Comparison of ENCODE assay signal across 12 mouse cellular contexts in the genomic region with DNA sequence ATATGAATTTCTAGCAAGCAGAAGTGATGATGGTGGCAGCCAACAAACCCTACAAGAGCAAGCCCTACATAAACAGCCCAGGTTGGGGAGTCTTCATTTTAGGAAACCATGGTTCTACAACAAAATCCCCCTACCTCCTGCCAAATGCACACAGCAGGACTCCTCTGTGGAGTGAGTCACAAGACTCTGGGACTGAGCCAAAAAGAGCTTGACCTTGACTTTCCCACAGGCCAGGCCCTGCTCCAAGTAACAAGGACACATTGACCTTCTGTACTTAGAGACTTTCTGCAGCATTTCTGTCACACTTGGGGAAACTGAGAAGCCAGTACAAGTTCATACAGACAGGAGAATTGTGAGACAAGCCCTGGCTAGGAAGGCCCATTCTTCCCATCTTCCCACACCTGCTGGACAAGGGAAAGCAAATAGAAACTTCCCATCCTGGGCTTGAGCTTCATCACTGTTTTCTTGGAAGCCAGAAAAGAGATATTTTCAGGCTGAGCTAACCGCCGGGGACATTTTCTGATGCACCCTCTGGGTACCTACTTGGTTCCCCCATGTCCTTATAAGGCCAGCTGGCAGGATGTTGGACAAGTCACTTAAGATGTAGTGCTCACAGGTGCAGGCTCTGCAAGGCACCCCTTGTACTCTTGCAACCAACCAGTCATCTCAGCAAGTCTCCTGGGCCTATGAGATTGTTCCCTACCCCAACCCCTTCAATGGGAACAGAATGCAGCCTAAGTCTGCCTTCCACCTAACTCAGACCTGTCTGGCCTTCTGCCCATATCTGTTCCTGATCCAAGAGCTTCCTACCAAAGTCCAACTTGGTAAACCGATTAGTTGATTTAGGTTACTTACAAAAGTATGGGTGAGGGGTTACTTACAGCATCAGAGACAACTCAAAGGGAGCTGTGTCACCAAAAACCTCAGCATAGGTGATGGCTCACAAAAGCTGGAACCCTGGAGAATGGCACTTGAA. TPM values are rescaled to one million over a fixed set of nuclear protein-coding genes. Genes with fewer than 3 reads are reported as not detected.
DNase-seq lines count a peak whose midpoint lies in the region; ATAC-seq and TF ChIP-seq lines count a peak whose summit lies in the region.
"Had no signal": no experiment of that assay in that cellular context is flagged by ENCODE, and none has a peak within 500 bp of the region (broad histone marks: within the 10 kb centered on the region; RNA-seq: fewer than 3 reads in every experiment).

No protein-coding gene starts in this region.

- H3ac ChIP-seq in C2C12 (ENCODE audit: control insufficient read depth, insufficient read length, low read depth): no peak overlapping the region

- H3K4me3 ChIP-seq in kidney, embryonic 15.5 days (replicated peaks): no peak overlapping the region
- no peak overlapping the region for H3K4me3 ChIP-seq in C2C12 (ENCODE audit: insufficient read depth, poor library complexity, severe bottlenecking)

- H3K4me1 ChIP-seq in kidney, embryonic 15.5 days: peaks cover 24% of the 10 kb centered on the region

- peaks cover 18% of the 10 kb centered on the region for H3K79me3 ChIP-seq in C2C12 (ENCODE audit: low read depth)

- no peaks in the 10 kb centered on the region for H3K36me3 ChIP-seq in kidney, embryonic 15.5 days
- H3K36me3 ChIP-seq in C2C12 (ENCODE audit: control insufficient read depth, insufficient read depth): no peaks in the 10 kb centered on the region

- intact Hi-C loops in heart, postnatal 36 days (cut with DNase I): no loop called here

- 94% methylated on average over 3 of the region's 3 CpGs for WGBS in kidney, embryonic 15.5 days

- DNase-seq in kidney, adult 18-20 months: peak; percentile 80
- DNase-seq in adrenal gland, postnatal 25 days: peak; percentile 83
- peak; percentile 59 to 74 for DNase-seq in heart, postnatal 36 days
- no peak for DNase-seq in frontal cortex, postnatal 10 days (ENCODE audit: low spot score in 2 of 2)
- no peak for DNase-seq in urinary bladder, postnatal 25 days (ENCODE audit: low spot score)
- DNase-seq: gastrocnemius, postnatal 14 days; liver, postnatal 0 days; right cerebral cortex, postnatal 4 days; thymus, postnatal 25 days had no signal

- no peak overlapping the region for H3K27ac ChIP-seq in kidney, embryonic 15.5 days

- H3K9me3 ChIP-seq in kidney, embryonic 15.5 days (replicated peaks): no peaks in the 10 kb centered on the region

- ATAC-seq in kidney, embryonic 15.5 days (replicated peaks; ENCODE audit: low FRiP score): no peak
- no peak for ATAC-seq in megakaryocyte, adult 5-6 weeks (ENCODE audit: poor library complexity, severe bottlenecking)
- ATAC-seq: liver, postnatal 0 days had no signal

- no peak for TF ChIP-seq CTCF in C2C12 (IDR thresholded peaks at IDR 0.05; ENCODE audit: control insufficient read depth, insufficient read depth, insufficient read length)

- H3K27me3 ChIP-seq in kidney, embryonic 15.5 days: no peaks in the 10 kb centered on the region
- H3K27me3 ChIP-seq in C2C12 (ENCODE audit: control insufficient read depth, insufficient read depth, insufficient read length): no peaks in the 10 kb centered on the region

- H3K9ac ChIP-seq in kidney, embryonic 15.5 days: no peak overlapping the region
- H3K9ac ChIP-seq: liver, postnatal 0 days had no signal

- H3K79me2 ChIP-seq in C2C12 (ENCODE audit: control insufficient read depth, insufficient read depth): peaks cover 24% of the 10 kb centered on the region

- H3K4me2 ChIP-seq in kidney, embryonic 15.5 days: no peak overlapping the region

TF ChIP-seq in C2C12, 6 proteins besides CTCF, POLR2A, EP300 and RAD21:
- TF ChIP-seq USF1 (IDR thresholded peaks at IDR 0.05; ENCODE audit: low read depth) (no peak), MYOD1 (IDR thresholded peaks at IDR 0.05; ENCODE audit: control insufficient read depth, insufficient read length, low read depth) (peak; percentile 29), MAX (IDR thresholded peaks at IDR 0.05) (no peak)

RNA-seq across cellular contexts. Expression of a gene that starts 2.4 kb away (rescaled TPM):
- polyA plus RNA-seq in kidney, embryonic 15.5 days (2015; fragmentation: Nextera tagmentation; extraction: Ambion mirVana): 519 and 576 TPM in 2 replicates
- 380 TPM for polyA plus RNA-seq in C2C12 (2012; fragmentation: generic; extraction: Trizol)
- total RNA-seq in adrenal gland, postnatal 25 days (2021): 757 and 789 TPM in 2 replicates
- 100 to 1,000 TPM; 398 to 441 TPM for total RNA-seq in heart, postnatal 36 days (2021)
- total RNA-seq in megakaryocyte, adult 5-6 weeks (2015): 17.2 and 20.3 TPM in 2 replicates
- total RNA-seq in megakaryocyte, adult 5-6 weeks (2017): 22.5 and 25.3 TPM in 2 replicates

RNA-seq across cellular contexts. Expression of a gene that starts 18.9 kb away (rescaled TPM):
- 91.8 and 105 TPM in 2 replicates for polyA plus RNA-seq in kidney, embryonic 15.5 days (2015; fragmentation: Nextera tagmentation; extraction: Ambion mirVana)
- 86.7 TPM for polyA plus RNA-seq in C2C12 (2012; fragmentation: generic; extraction: Trizol)
- total RNA-seq in adrenal gland, postnatal 25 days (2021): 32.2 and 32.7 TPM in 2 replicates
- total RNA-seq in heart, postnatal 36 days (2021): 10 to 100 TPM; 15.3 TPM
- 14.0 and 19.2 TPM in 2 replicates for total RNA-seq in megakaryocyte, adult 5-6 weeks (2015)
- total RNA-seq in megakaryocyte, adult 5-6 weeks (2017): 17.7 and 20.5 TPM in 2 replicates

RNA-seq across cellular contexts. Expression of a gene that starts 44.3 kb away (rescaled TPM):
- 7.1 and 8.2 TPM in 2 replicates for polyA plus RNA-seq in kidney, embryonic 15.5 days (2015; fragmentation: Nextera tagmentation; extraction: Ambion mirVana)
- polyA plus RNA-seq in C2C12 (2012; fragmentation: generic; extraction: Trizol): 2.7 TPM
- 0.24 TPM in 1 of 2 replicates, not detected in the other for total RNA-seq in adrenal gland, postnatal 25 days (2021)
- not detected for total RNA-seq in heart, postnatal 36 days (2021)
- total RNA-seq in megakaryocyte, adult 5-6 weeks (2015): not detected in 2 replicates
- total RNA-seq in megakaryocyte, adult 5-6 weeks (2017): not detected in 2 replicates

RNA-seq across cellular contexts. Expression of a gene that starts 45.3 kb away (rescaled TPM):
- polyA plus RNA-seq in kidney, embryonic 15.5 days (2015; fragmentation: Nextera tagmentation; extraction: Ambion mirVana): 2.2 and 2.3 TPM in 2 replicates
- polyA plus RNA-seq in C2C12 (2012; fragmentation: generic; extraction: Trizol): 1.9 TPM
- total RNA-seq in adrenal gland, postnatal 25 days (2021): 0.21 TPM in 1 of 2 replicates, not detected in the other
- under 1 TPM; 0.28 to 0.46 TPM for total RNA-seq in heart, postnatal 36 days (2021)
- 60.9 and 70.4 TPM in 2 replicates for total RNA-seq in megakaryocyte, adult 5-6 weeks (2015)
- 45.6 and 47.0 TPM in 2 replicates for total RNA-seq in megakaryocyte, adult 5-6 weeks (2017)

RNA-seq across cellular contexts. Expression of a gene that starts 56.0 kb away (rescaled TPM):
- polyA plus RNA-seq in kidney, embryonic 15.5 days (2015; fragmentation: Nextera tagmentation; extraction: Ambion mirVana): 5.8 and 6.5 TPM in 2 replicates
- not detected for polyA plus RNA-seq in C2C12 (2012; fragmentation: generic; extraction: Trizol)
- 3.5 and 3.6 TPM in 2 replicates for total RNA-seq in adrenal gland, postnatal 25 days (2021)
- total RNA-seq in heart, postnatal 36 days (2021): 10 to 100 TPM; 34.3 to 37.1 TPM
- not detected in 2 replicates for total RNA-seq in megakaryocyte, adult 5-6 weeks (2015)
- not detected in 2 replicates for total RNA-seq in megakaryocyte, adult 5-6 weeks (2017)

Comparison
In these comparisons a context has a peak if more than half of its experiments do, and no peak if none do; other contexts are left out.
1. DNase-seq: peak in kidney, adult 18-20 months (single experiment), adrenal gland, postnatal 25 days (single experiment) and heart, postnatal 36 days (2 of 2); none in frontal cortex, postnatal 10 days (0 of 2) and urinary bladder, postnatal 25 days (single experiment).
2. RNA of a gene that starts 2.4 kb away (total RNA-seq): 757 to 789 TPM in adrenal gland, postnatal 25 days and 398 to 441 TPM in heart, postnatal 36 days; 17.2 to 25.3 TPM in megakaryocyte, adult 5-6 weeks; every median in the first group is over 10 times any median in the second.